Mouse (Mus musculus): ENCODE data around the gene Krtap16-1.

Krtap16-1 gene

DNA sequence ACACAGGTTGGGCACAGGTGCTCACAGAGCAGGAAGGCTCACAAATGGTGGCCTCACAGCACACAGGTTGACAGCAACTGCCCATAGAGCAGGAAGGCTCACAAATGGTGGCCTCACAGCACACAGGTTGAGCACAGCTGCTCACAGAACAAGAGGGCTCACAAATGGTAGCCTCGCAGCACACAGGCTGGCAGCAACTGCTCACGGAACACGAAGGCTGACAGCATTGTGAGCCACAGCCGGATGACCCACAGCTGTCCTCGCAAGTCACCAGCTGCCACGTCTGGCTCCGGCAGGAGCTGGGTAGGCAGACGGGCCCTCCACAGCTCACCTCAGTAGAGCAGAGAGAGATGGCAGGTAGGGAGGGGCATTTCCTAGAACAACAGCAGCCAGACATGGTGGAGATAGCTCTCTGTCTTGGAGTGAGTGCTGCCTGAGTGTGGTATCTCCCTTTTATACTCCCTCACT, at the start of gene Krtap16-1:
Gene Krtap16-1, minus strand, starts transcription at position 418 of the 468 bp plus-strand sequence.
- no peak for DNase-seq (ENCODE audit: low read depth, low spot score)

DNA sequence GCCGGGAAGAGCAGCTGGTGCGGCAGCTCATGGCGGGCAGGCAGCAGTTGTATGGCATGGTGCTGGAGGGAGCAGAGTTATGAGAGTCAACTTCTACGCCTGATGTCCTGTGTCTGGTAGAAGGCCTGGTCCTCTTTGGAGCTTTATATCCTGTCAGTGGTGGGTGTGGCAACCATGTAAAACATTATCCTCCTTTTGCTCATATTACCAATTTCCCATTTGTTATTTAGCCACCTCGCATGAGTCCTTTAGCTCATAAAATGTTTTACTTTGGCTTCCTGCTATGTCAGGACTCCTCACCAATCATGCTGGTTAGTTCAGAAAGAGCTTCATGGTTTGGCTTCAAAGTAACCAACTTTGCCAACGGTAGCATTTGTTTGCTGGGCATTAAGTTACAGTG, 43.4 kb upstream of the Krtap16-1 start, which contains the start of gene Krt33b:
Gene Krt33b, minus strand, starts transcription at position 101 of the 400 bp plus-strand sequence.
- no peak for DNase-seq (ENCODE audit: low read depth, low spot score)

DNA sequence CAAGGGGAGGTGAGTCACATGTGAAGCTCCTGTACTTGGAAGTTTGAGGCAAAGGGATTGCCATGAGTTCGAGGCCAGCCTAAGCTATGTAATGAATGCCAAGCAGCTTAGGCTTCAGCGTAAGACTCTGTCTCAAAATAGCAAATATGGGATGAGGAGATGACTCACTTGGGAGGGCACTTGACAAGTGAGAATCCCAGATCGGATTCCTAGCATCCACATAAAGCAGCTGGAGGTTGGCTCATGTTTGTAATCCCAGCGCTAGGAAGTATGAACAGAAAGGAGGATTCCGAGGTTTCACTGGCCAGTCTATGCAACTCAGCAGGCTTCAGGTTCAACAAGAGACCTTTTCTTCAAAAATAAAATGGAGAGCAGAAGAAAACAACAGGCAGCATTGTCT, 35.0 kb upstream of the Krtap16-1 start:
- DNase-seq (ENCODE audit: low read depth, low spot score): no peak

DNA sequence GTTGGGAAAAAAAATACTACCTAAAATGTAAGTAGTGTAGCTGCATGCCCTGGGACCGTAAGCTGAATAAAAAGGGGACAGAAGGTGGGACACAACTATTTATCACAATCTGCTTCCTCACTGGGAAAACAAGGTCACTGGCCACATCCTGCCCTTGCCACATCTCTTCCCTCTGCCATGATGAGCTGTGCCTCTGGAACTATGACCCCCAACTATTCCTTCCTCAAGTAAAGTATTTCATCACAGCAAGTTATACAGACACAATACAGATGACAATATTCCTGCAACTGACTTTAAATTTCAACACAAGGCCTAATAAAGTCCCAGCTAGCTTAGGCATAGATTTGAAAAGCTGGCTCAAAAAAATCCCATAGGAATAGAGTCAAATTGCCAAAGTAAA, 33.1 kb upstream of the Krtap16-1 start:
- DNase-seq (ENCODE audit: low read depth, low spot score): no peak

DNA sequence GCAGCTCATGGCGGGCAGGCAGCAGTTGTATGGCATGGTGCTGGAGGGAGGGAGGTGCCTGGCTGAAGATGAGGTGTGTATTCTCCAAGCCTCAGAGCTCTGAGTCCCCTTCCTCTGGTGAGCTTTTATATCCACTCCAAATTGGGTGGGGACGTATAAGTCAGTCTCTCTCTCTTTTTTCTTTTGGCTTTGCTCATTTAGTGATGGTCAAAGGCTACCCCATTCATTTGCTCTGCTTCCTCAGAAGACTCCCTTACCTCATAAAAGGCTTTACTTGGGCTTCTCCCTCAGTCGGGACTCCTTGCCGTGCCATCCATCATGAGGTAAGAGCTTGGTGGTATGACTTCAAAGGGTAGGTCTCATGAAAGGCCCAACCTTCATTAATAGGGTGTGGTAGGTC, 29.7 kb upstream of the Krtap16-1 start, which contains the start of gene Krt33a:
Gene Krt33a, minus strand, starts transcription at position 101 of the 400 bp plus-strand sequence.
- no peak for DNase-seq (ENCODE audit: low read depth, low spot score)

DNA sequence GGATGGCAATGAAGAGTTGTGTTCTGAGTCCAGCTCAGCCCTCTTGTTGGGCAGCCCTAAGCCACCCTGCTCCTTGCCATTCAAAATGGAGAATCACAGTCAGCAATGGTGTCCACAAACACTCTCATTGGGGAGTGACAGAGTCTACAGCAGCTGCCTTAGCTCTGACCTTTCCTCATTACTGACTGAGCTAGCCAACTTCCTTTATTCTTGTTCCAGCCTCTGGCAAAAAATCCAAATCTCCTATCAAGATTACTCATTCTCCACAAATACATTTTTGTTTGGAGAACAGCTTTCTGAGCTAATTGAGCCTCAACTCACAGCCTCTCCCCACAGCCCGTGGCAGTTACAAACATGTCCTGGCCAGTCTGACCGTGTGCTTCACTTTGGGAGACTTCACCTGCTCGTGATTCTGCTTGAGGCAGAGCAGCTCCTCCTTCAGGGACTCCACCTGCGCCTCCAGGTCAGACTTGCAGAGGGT, 27.3 kb upstream of the Krtap16-1 start:
- DNase-seq (ENCODE audit: low read depth, low spot score): no peak

DNA sequence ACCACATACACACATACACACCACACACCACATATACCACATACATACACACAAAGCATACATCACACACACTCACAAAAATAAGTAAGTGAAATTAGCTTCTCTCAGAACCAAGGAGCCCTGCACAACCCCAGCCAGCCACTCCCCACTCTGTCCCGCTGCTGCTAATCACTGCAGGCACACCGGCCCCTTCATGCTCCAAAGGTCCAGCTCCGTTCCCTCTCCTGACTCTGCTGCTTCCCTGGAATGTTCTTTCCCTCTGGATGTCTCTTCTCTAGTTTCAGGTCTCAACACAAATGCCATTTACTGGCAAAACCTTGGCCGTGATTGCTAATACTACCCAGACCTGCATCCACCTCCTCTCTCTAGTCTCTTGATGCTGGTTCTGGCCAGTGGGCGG, 24.3 kb upstream of the Krtap16-1 start:
- DNase-seq (ENCODE audit: low read depth, low spot score): no peak

DNA sequence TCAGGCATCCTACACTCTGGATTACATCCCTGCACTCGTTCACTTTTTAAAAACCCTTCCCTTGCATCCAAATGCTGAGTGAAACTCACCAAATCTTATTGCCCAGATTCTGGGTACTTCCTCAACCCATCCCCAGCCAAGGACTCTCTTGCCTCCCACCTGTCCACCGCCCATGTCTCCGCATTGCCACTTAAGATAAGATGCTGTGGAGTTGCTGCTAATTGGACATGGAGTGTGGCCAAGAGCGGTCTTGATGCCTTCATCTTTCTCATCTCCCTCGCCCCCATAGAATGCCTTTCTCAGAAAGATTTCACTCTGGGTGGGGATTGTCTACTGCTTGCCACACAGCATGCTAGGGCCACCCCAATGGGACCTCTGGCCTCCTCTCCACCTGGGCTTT, 21.9 kb upstream of the Krtap16-1 start:
- DNase-seq (ENCODE audit: low read depth, low spot score): no peak

DNA sequence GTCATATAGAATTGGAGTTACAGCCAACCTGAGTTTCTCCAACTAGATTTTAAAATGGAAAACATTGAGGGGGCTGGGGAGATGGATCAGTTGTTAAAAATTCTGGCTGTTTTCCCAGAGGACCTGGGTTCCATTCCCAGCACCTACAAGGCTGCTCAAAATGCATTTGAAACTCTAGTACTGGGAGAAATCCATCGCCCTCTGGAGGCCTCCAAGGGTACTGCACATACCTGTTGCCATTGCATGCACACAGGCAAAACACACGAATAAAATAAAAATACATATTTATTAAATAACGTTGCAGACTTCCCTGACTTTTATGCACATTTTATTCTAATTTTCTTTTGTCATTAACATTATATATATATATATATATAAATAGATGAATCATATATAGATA, 20.2 kb upstream of the Krtap16-1 start:
- no peak for DNase-seq (ENCODE audit: low read depth, low spot score)

DNA sequence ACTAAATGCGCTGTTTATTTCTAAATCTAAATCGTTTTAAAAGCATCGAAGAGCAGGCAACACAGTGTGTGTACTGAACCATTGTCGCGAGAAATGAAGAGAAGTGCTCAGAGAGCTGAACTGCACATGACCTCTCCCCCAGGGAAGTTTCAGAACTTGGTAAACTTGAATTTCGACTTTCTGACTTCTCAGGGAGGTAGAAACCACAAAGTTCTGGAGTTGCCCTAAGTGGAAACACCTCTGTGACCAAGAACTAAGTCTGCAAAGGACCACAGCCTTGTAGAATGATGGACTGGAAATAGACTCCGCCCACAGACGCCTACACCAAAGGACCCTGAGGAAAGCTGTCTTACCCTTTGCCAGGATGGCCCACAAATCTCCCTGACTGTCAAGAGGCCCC, 19.5 kb upstream of the Krtap16-1 start:
- DNase-seq (ENCODE audit: low read depth, low spot score): no peak

DNA sequence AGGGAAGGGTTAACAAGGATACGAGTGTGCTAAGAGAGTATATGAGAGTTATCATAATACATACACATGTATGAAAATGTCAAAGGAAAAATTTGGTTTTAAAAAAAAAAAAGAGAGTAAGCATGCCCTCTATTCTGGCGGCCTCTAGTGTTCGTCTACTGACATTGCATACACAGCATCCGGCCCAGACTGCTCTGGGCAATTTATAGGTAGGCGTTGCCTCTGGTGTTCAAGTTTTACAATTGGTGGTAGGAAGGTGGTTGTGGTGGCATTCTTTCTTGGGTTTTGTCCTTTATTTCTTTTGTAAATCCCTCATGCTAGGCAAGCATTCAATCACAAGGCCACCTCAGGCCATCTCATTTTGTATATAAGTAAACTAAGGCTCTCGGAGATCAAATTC, 18.4 kb upstream of the Krtap16-1 start:
- DNase-seq (ENCODE audit: low read depth, low spot score): no peak

DNA sequence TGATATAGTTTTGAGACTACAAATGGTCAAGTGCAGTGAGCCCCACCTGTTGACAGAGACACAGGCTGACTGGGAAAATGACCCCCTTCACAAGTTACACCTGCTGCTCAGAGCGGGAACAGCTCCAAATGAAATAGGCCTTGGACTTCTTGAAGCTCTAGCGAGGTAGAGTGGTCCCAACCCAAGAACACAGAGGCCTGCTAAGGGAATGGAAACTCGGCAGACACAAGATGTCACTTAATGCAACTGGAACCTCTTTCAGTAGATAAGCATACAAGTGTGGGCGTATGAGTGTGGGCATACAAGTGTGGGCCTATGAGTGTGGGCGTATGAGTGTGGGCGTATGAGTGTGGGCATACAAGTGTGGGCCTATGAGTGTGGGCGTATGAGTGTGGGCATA, 12.7 kb upstream of the Krtap16-1 start:
- no peak for DNase-seq (ENCODE audit: low read depth, low spot score)

DNA sequence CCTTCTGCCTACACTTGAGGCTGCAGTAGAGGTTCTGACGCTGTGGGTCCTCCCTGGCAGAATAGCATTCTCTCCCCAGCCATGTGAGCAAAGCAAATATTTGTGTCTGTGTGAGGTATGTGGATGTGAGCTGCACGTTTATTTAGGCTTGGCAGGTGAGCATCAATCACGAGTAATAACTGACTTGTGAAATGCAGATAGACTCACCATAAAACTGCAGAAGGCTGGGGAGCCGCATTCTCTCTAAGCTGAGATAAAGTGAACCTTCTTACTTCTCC, 7.9 kb upstream of the Krtap16-1 start:
- no peak for DNase-seq (ENCODE audit: low read depth, low spot score)

DNA sequence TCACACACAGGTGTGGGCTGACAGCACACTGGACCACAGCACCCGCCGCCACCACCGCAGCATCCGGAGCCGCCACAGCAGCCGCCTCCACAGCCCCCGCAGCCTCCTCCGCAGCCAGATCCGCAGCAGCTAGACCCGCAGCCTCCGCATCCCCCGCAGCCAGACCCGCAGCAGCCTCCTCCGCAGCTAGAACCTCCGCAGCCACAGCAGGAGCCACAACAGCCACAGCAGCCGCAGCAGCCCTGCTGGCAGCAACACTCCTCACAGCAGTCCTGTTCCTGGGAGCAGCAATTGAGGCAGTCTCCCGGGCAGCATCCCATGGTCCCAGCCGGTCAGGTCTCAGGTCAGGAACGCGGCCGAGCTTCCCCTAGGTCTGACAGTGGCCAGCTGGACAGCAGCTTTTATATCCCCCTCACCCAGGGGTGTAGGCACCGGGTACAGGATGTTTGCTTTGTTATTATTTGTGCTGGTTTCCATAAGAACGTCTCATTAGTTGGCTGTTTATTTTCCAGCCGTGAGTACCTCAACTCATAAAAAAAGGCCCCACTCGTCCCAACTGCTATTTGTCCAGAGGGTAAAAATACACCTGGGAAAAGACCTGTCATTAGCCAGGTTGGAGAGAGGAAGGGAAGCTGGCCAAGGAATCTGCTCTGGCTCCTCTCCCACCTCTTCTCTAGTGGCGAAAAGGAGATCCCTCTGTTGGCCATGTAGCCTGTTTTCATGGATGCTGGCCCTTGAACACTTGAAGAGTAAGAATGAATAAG, 7.4 kb upstream of the Krtap16-1 start, which contains the start of gene Krtap17-1:
Gene Krtap17-1, minus strand, starts transcription at position 375 of the 764 bp plus-strand sequence.
- DNase-seq (ENCODE audit: low read depth, low spot score): no peak

DNA sequence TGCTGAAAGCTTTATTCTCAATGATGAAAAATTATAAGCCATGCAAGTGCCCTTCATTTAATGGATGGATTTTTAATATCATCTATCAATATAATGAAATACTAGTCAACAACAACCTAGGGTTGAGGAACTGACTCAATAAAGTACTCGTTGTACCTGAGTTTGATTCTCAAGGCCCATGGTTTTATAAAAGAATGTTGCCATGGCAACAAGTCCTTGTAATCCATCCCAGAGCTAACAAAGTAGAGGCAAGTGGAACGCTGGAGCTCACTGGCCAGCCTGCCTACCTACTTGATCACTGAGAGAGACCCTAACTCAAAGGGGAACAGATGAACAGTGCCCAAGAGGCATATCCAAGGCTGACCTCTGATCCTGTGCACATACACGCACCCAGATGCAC, 4.2 kb upstream of the Krtap16-1 start:
- no peak for DNase-seq (ENCODE audit: low read depth, low spot score)

DNA sequence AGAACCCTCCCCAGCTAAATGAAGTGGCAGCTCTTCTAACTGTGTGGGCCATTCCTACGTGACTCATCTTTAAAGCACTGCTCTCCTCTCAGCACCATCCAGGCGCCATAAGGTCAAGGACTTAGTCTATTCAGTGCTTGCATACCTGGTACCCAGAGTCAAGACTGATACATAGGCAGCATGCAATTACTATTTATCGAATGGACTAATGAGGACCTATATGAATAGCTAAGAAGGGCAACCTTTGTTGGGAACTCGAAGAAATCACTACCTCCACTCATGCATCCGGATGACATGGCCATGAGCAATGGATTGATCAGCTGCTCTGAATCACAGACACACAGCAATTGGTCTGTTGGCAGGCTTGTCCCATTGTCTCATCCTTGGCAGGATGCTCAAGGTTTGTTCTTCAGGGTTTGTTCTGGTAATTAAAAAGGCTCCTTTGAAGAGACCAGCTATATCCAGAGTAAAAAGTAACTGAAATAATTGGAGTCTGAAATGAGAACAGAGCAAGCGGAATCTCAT, 3.5 kb upstream of the Krtap16-1 start:
- DNase-seq (ENCODE audit: low read depth, low spot score): no peak

DNA sequence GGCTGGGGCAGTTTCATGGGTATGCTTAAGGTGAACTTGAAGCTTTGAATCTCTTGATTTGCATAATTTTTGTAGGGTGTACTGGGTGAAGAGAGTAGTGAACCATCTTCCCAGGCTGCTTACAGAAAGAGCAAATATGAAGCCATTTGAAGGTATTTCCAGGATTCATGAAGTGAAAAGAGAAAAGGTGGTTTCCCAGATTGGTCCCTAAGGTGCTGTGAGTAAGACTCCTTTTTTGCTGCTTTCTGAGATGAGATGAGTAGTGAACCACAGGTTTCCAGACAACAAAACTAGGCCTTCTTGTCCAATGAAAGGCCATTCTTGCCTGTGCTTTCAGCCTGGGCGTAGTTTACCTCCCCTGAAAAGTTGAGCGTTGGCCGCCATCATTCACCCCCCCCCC, 2.1 kb upstream of the Krtap16-1 start:
- DNase-seq (ENCODE audit: low read depth, low spot score): no peak

DNA sequence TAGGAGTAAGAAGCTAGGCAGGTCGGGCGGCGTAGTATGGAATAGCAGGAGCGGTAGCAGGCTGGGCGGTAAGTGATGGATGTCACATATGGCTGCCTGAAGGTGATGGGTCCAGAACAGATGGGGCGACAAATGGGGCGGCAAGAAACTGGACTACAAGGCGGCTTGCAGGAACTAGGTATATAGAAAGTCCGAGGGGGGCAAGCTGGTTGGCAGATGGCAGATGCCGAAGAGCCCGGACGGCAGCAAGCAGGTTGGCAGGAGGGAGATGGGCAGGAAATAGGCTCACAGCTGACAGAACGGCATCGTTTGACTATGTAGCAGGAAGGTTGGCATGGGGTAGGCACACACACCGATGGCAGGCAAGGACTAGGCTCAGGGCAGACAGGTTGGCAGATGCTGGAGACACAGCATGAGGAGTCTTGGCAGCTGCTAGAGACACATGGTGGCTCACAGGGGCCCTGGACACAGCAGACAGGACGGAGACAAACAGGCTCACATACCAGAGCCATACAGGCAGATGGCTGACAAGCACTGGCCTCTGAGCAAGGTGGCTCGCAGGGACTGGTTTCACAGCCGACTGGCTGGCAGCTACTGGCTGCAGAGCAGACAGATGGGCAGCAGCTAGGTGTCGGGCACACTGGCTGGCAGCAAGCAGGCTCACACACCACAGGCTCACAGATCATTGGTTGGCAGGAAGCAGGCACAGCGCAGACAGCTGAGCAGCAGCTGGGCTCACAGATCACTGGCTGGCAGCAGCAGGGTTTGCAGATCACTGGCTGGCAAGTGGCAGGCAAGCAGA, 905 bp downstream of the Krtap16-1 start:
- peak; percentile 20 for DNase-seq (ENCODE audit: low read depth, low spot score)

DNA sequence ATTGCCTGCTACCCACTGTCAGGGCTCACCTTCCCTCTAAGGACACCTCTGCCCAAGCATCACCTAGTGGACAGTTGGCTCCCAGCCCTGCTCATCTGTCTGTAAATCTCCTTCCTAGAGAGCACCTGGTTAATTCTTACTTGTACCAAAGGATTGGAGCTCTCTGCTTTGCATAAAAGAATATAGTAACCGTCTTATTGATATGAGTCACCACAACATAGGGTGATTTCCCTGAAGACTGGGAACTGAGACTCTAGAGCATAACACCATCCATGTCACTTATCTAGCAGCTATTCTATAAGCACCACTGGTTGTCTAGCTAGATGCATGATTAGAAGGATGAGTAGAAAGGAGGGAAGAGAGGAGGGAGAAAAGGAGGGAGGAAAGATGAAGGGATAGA, 3.0 kb downstream of the Krtap16-1 start:
- DNase-seq (ENCODE audit: low read depth, low spot score): no peak

DNA sequence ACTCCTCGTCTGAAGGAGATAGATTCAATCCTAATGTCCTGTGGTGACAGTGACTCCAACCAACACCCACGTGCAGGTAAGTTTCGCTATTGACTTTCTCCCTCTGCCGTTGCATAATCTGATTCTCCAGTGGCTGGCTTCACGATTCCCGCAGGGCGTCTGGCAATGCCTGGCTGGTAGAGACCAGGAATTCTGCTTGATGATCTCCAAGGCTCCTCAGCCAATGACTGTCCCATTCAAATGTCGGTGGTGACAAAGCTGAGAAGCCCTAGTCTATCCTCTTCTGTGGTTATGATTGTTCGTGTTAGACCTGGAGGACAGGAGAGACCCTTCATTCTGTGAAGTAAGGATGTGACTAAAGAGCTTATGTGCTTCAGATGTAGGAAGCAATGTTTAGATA, 3.7 kb downstream of the Krtap16-1 start:
- DNase-seq (ENCODE audit: low read depth, low spot score): no peak

DNA sequence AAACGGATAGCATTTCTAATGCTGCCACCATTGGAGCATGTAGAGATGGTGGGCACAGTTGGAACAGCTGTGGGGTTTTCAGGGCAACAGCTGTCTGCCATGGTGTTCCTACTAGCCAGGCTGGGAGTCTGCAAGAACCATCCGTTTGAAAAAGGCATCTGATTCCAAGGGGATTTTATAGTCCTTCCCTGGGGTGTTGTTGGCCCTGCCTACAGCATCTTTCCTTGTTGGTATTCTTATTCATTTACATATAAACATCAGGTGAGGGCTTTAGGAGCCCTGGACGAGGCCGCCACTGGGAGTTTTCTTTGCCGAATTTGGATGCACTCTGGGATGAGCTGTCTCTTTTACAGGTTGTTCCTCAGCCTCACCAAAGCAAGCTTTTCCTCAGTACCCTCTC, 7.4 kb downstream of the Krtap16-1 start, which contains the start of gene Krtap29-1:
Gene Krtap29-1, minus strand, starts transcription at position 101 of the 400 bp plus-strand sequence.
- no peak for DNase-seq (ENCODE audit: low read depth, low spot score)

DNA sequence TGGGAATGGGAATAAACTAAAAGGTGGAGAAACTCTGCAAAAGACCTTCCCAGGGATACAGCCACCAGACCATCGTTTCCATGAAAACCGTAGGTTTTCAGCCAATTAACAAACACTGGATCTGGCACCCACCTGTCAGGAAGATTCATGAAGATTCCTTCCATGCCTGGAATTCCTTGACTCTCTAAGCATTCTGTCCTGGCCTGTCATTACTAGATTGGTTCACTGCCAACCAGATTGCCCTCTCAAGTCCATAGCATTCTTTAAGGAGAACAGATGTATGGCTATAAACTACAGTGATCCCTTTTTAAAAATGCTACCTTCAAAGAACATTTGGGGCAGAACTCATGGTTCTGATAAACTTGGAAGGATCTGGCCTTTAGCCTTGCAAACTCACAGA, 20.4 kb downstream of the Krtap16-1 start:
- DNase-seq (ENCODE audit: low read depth, low spot score): no peak

Measured in retina, adult 2 months (tissue).